Mouse (Mus musculus): ENCODE results near the gene Rad23b. TPM values are rescaled to one million over a fixed set of nuclear protein-coding genes. Genes with fewer than 3 reads are reported as not detected.
"Not testable (repeated sequence)": the region's sequence is repeated elsewhere in the genome, so short reads cannot be mapped to it uniquely, and the experiment has no call there.

The Rad23b gene
- 114 and 120 TPM in 2 replicates for polyA plus RNA-seq (2016; fragmentation: Nextera tagmentation; extraction: Ambion mirVana)

DNA sequence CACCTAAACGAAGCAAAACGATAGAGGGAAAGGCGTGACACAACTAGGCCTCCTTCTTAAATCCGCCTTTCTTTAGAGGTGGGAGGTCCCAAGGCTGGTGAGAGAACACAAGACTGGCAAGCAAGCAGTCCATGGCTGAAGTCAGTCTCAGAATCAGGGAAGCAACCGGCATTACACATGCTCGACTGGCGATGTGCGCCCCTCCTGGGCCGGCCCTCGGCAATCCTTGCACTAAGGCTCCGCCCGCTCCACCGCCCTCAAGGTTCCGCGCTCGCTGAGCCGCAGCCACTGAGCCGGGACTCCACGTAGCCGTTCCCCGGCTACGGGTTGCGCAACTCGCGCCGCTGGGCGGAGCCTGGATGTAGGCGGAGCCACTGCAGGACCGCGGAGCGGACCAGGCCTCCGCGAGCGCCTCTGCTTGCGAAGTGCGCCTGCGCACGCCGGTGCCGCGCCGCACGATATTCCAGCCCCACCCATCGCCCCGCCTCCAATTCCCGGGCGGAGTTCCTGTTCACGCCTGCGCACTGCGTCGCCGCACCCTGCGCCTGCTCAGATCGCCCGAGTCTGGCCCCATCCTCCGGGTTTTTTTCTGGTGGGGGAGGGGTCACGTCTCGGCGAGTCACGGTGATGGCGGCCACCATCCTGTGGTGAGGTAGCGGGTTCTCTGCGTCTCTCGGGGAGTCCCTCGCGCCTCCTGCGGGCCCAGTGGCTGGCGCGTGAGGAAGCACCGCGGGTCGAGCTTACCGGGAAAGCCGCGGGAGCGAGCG lies at the start of gene Rad23b:
Gene Rad23b (plus strand): TSS at position 592 of the 767 bp plus-strand sequence.
- peak within 1 kb of the TSS; percentile 95 for H3K9ac ChIP-seq
- H3K4me2 ChIP-seq (replicated peaks), result peak within 1 kb of the TSS; percentile 65
- WGBS, result under 1% methylated on average over 77 of the region's 77 CpGs
- no peaks in the 10 kb centered on the region for H3K27me3 ChIP-seq (replicated peaks)
- no peaks in the 10 kb centered on the region for H3K9me3 ChIP-seq
- ATAC-seq (ENCODE audit: low FRiP score, low read depth), result peak; percentile 97
- H3K4me3 ChIP-seq, result peak within 1 kb of the TSS; percentile 94
- peaks cover 14% of the 10 kb centered on the region for H3K4me1 ChIP-seq
- peak within 1 kb of the TSS; percentile 85 for H3K27ac ChIP-seq
- no peaks in the 10 kb centered on the region for H3K36me3 ChIP-seq

DNA sequence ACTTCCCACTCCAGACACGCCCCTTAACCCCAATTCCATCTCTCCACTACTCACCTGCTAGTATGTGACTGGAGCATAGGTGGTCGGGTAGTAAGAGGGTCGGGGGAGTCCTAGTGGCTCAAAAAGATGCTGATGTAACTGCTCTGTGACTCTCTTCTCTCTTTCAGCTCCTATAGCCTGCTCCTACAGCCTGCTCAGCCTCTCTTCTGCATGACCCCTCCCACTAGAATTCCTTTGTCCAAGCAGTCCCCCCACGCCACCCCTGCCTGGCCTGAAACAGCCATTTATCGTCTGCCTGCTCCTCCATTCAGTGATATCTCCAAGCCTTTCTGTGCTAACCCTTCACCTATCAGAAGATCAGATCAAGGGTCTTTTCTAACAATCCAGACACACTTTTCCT lies 45.7 kb upstream of the Rad23b start:
- no peaks in the 10 kb centered on the region for H3K27me3 ChIP-seq (replicated peaks)
- H3K4me3 ChIP-seq, result no peak overlapping the region
- H3K9ac ChIP-seq, result no peak overlapping the region
- no peak overlapping the region for H3K27ac ChIP-seq
- H3K9me3 ChIP-seq, result peaks cover 12% of the 10 kb centered on the region; the same call in 1 of the 2 replicates
- no peaks in the 10 kb centered on the region for H3K36me3 ChIP-seq
- H3K4me1 ChIP-seq, result no peaks in the 10 kb centered on the region
- WGBS, result 78% methylated on average over 5 of the region's 5 CpGs
- no peak overlapping the region for H3K4me2 ChIP-seq (replicated peaks)
- no peak for ATAC-seq (ENCODE audit: low FRiP score, low read depth)

DNA sequence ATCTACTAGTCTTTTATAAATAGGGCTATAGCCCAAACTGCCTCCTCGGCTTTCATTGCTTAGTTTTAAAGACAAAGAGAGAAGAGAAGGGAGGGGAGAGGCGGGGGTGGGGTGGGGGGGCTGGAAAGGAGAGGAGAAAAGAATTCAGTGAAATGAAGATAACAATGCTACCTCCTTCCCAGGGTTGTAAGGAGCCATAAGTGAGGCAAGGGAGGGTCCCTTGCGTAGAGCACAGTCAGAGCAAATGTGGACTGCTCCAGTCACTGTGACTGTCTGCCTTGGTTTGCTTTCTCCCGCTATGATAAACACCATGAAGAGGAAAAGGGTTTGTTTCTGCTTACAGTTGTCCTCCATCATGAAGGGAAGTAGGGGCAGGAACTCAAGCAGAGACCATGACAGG lies 43.2 kb upstream of the Rad23b start:
- no peak overlapping the region for H3K4me2 ChIP-seq (replicated peaks)
- no peak overlapping the region for H3K4me3 ChIP-seq
- no peaks in the 10 kb centered on the region for H3K27me3 ChIP-seq (replicated peaks)
- 42% methylated on average over 4 of the region's 4 CpGs for WGBS
- no peaks in the 10 kb centered on the region for H3K4me1 ChIP-seq
- no peak for ATAC-seq (ENCODE audit: low FRiP score, low read depth)
- no peak overlapping the region for H3K9ac ChIP-seq
- no peaks in the 10 kb centered on the region for H3K36me3 ChIP-seq
- no peak overlapping the region for H3K27ac ChIP-seq
- peaks cover 12% of the 10 kb centered on the region; the same call in 1 of the 2 replicates for H3K9me3 ChIP-seq

DNA sequence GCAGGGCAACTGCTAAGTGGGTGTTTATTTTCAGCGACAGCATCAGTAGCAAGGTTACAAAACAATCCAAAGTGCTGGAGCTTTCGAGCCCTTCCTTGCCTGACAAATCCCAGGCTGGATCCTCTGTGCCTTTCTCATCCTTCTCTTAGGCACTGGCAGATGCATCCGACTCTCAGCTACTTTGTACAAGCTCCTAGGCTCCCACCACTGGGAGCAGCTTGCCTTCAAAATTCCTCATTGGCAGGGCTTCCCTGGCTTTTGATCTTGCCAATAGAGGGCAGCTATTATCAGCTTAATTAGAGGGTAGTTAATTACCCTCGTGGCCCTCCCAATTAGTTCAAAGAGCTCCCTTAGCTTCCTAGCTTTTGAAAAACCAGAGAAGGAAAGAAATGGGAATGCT lies 33.1 kb upstream of the Rad23b start:
- Histone ChIP-seq H3K27ac (no peak overlapping the region), H3K4me2 (replicated peaks) (no peak overlapping the region), H3K9ac (no peak overlapping the region), H3K9me3 (no peaks in the 10 kb centered on the region), H3K36me3 (no peaks in the 10 kb centered on the region), H3K27me3 (replicated peaks) (no peaks in the 10 kb centered on the region), H3K4me1 (no peaks in the 10 kb centered on the region), H3K4me3 (no peak overlapping the region)
- no peak for ATAC-seq (ENCODE audit: low FRiP score, low read depth)
- WGBS, result 29% methylated on average over 4 of the region's 4 CpGs

DNA sequence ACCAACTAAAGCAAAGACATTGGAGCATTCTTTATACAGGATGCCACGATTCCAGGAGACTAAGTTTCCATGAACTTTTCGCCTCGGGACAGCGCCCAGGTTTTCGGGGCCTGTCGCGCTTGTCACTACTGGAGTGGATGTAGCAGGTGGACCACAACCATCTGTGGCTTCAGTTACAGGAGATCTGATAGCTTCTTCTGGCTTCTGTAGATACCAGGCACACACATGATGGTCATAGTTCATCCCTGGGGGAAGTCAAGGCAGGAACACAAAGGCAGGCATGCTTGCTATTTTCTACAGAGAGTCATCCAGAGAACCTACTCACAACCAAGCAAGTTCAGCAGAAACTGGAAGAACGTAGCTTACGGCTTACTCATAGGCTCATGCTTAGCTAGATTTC lies 31.5 kb upstream of the Rad23b start:
- not testable (repeated sequence) for H3K27me3 ChIP-seq (replicated peaks); H3K4me1 ChIP-seq; H3K4me3 ChIP-seq; H3K27ac ChIP-seq; H3K9ac ChIP-seq; H3K4me2 ChIP-seq (replicated peaks); H3K9me3 ChIP-seq; ATAC-seq (ENCODE audit: low FRiP score, low read depth); H3K36me3 ChIP-seq
- 92% methylated on average over 9 of the region's 9 CpGs for WGBS

DNA sequence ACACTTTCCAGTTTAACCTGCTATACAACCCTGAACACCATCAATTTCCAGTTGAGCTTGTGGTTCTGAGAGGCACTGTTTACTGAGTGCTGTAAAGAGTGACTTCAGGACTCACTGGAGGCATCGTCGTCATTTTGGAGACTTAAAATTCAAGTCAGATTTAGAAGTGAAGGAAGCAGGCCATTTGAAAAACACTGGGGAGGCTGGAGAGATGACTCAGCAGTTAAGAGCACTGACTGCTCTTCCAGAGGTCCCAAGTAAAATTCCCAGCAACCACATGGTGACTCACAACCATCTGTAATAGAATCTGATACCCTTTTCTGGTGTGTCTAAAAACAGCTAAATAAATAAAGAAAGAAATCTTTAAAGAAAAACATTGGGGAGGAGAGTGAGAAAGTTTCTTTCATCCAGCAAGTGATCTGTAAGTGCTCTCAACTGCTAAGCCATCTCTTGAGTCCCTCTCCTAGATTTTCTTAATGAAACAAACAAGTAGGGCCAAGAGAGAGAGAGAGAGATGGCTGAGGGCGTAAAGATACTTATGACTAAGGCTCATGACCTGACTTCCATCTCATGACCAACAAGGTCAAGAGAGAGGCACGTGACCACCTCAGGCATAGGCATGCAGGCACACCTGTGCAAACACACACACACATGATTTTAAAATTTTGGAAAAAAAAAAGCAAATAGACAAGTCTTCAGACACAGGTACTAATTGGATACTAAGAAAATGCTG lies 23.9 kb upstream of the Rad23b start:
- WGBS, result 67% methylated on average over 4 of the region's 4 CpGs

DNA sequence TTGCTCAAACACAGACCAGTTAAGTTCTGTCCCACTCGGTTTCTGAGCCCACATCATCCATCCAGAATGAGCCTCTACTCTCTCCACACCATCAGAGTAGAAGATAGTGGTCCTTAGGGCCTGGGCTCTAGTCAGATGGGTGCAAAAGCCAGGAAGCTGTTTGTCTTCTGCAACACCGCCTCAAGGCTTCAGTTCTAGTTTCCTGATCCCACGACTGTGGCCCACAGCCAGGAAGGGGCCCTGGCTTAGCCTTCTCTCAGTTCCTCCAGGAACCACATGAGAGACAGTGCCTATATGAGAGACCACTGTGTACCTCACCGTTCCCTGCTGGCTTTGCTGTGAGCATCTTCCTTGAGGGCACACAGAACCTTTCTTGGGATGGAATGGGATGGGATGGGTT lies 22.3 kb upstream of the Rad23b start:
- no peaks in the 10 kb centered on the region for H3K4me1 ChIP-seq
- WGBS, result 83% methylated on average over 4 of the region's 4 CpGs

More for the DNA sequence above, 23.9 kb upstream of the Rad23b start:
- ATAC-seq (ENCODE audit: low FRiP score, low read depth), result no peak
- Histone ChIP-seq H3K27ac (no peak overlapping the region), H3K27me3 (replicated peaks) (no peaks in the 10 kb centered on the region), H3K9me3 (no peaks in the 10 kb centered on the region), H3K4me1 (no peaks in the 10 kb centered on the region), H3K9ac (no peak overlapping the region), H3K4me3 (no peak overlapping the region), H3K4me2 (replicated peaks) (no peak overlapping the region), H3K36me3 (no peaks in the 10 kb centered on the region)

DNA sequence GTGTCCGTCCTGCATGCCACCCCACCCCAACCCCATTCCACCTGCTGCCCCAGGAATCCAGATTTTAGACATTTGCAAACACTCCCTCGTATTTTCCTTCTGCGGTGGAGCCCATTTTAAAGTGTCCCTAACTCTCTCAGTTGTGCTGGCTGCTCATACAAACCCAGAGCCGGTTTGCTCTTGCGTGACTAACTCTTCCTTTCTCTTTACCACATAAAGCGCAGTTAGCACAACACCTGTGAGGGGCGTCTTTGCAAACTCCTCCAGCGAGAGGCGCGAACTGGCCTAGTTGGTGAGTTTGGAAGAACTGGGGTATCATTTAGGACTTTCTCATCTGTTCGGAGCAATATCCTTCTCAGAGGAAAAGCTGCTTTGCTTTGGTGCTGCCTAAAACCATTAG lies 21.4 kb upstream of the Rad23b start:
- Histone ChIP-seq H3K36me3 (no peaks in the 10 kb centered on the region), H3K27ac (no peak overlapping the region), H3K4me2 (replicated peaks) (no peak overlapping the region), H3K4me1 (no peaks in the 10 kb centered on the region), H3K9me3 (no peaks in the 10 kb centered on the region), H3K27me3 (replicated peaks) (no peaks in the 10 kb centered on the region), H3K9ac (no peak overlapping the region), H3K4me3 (no peak overlapping the region)
- no peak for ATAC-seq (ENCODE audit: low FRiP score, low read depth)
- WGBS, result 89% methylated on average over 11 of the region's 11 CpGs

More for the DNA sequence above, 22.3 kb upstream of the Rad23b start:
- Histone ChIP-seq H3K4me3 (no peak overlapping the region), H3K27ac (no peak overlapping the region), H3K36me3 (no peaks in the 10 kb centered on the region), H3K4me2 (replicated peaks) (no peak overlapping the region), H3K9ac (no peak overlapping the region), H3K27me3 (replicated peaks) (no peaks in the 10 kb centered on the region), H3K9me3 (no peaks in the 10 kb centered on the region)
- ATAC-seq (ENCODE audit: low FRiP score, low read depth), result no peak

DNA sequence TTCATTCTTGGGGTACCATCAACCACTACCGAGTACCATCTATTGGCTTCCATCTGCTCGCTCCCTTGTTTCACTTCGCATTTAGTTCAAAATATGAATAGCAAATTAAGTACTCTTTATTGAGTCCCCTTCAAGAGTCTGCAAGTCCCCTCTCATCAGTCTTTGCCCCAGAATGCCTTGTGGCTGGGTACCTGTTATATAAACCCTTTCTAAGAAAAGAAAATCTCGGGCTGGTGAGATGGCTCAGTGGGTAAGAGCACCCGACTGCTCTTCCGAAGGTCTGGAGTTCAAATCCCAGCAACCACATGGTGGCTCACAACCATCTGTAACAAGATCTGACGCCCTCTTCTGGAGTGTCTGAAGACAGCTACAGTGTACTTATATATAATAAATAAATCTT lies 20.9 kb upstream of the Rad23b start:
- H3K27me3 ChIP-seq (replicated peaks); H3K36me3 ChIP-seq; H3K27ac ChIP-seq; H3K4me3 ChIP-seq; H3K4me1 ChIP-seq; H3K9me3 ChIP-seq; H3K4me2 ChIP-seq (replicated peaks); ATAC-seq (ENCODE audit: low FRiP score, low read depth); H3K9ac ChIP-seq: not testable (repeated sequence)
- 96% methylated on average over 7 of the region's 7 CpGs for WGBS

DNA sequence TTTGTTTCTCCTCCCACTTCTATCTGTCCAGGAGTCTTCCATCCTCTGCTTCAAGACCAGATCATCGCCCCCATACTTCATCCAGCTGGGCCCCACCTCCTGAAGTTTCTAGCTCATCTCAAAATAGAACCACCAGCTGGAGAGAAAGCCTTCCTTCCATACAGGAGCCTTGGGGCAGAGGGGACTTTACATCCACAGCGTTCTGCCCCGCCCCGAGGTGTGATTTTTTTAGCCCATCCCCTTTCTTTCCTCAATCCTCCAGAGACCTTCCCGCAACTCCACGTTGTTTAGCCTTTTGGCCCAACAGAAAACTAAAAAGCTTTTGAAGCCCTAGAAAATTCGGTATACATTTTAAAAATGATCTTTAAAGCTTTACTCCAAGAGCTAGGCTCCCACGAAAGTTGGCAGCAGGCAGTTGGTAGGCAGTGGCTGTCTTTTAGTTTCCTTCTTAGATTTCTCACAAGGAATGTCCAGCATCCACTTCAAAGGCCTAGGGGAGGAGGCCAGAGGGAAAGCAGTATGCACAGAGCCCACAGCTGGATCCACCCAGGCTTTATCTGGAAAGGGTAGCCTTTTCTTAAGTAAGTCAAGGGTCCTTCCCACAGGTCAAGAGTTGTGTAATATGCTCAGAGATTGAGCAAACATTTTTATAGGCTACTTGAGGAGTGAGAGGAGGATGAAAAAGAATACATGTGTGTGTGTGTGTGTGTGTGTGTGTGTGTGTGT lies 20.1 kb upstream of the Rad23b start:
- Histone ChIP-seq H3K4me2 (replicated peaks) (no peak overlapping the region), H3K4me1 (no peaks in the 10 kb centered on the region), H3K4me3 (no peak overlapping the region), H3K27me3 (replicated peaks) (no peaks in the 10 kb centered on the region), H3K9ac (no peak overlapping the region), H3K36me3 (no peaks in the 10 kb centered on the region), H3K9me3 (no peaks in the 10 kb centered on the region), H3K27ac (no peak overlapping the region)
- WGBS, result 81% methylated on average over 8 of the region's 8 CpGs
- no peak for ATAC-seq (ENCODE audit: low FRiP score, low read depth)

DNA sequence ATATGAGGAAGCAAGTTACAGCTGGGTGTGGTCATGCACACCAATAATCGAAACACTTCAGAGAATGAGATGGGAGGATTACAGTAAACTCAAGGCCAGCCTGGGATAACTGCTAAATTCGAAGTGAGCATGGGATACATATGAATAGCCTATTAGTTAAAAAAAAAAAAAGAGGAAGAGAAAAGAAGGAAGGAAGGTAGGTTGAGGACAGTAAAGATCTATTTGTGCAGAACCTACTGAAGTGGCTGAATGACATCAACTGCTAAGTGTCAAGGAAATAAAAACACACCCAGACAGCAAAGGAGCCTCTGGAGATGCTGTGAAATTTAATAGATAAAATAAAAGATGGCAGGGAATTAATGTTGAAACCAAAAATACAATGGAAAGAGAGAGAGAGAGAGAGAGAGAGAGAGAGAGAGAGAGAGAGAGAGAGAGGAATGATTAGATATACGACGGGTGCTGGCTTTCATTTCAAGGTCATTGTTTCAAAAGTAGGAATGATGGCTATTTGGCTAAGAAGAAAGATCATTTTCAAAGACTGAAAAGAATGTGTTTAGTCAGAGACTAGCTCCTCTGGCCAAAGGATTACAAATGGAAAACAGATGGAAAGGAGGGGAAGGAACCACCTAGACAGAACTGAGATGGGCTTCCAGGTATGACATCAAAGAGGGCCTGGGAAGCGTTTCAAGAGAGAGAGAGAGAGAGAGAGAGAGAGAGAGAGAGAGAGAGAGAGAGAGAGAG lies 14.6 kb upstream of the Rad23b start:
- no peak overlapping the region for H3K27ac ChIP-seq
- no peak overlapping the region for H3K4me3 ChIP-seq
- no peak for ATAC-seq (ENCODE audit: low FRiP score, low read depth)
- H3K4me1 ChIP-seq, result no peaks in the 10 kb centered on the region
- H3K27me3 ChIP-seq (replicated peaks), result no peaks in the 10 kb centered on the region
- H3K4me2 ChIP-seq (replicated peaks), result no peak overlapping the region
- no peak overlapping the region for H3K9ac ChIP-seq
- no peaks in the 10 kb centered on the region for H3K9me3 ChIP-seq
- H3K36me3 ChIP-seq, result no peaks in the 10 kb centered on the region
- 77% methylated on average over 5 of the region's 5 CpGs for WGBS

DNA sequence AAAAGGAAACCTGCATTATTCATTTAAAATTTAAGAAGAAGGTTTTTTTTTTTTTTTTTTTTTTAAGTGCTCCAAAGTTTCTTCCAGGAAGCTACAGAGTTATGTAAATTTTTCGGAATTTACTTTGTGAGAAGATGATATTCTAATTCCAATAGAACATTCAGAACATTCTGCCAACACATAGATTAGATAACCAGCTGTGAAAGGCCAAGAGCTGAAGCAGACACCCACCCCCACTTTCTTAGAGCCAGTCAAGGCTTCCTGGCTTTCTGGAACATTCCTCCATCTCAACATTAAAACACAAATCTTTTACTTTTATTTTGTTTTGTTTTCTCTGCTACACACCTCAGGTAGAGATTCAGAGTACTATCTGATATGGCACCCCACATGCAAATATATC lies 10.9 kb upstream of the Rad23b start:
- ATAC-seq (ENCODE audit: low FRiP score, low read depth), result no peak
- H3K4me2 ChIP-seq (replicated peaks), result no peak overlapping the region
- no peaks in the 10 kb centered on the region for H3K9me3 ChIP-seq
- no peaks in the 10 kb centered on the region for H3K36me3 ChIP-seq
- no peaks in the 10 kb centered on the region for H3K4me1 ChIP-seq
- no peak overlapping the region for H3K9ac ChIP-seq
- no peaks in the 10 kb centered on the region for H3K27me3 ChIP-seq (replicated peaks)
- H3K4me3 ChIP-seq, result no peak overlapping the region
- WGBS, result 79% methylated on average over 1 of the region's 1 CpGs
- H3K27ac ChIP-seq, result no peak overlapping the region

Data from neural tube, embryonic 12.5 days (tissue).